Mouse (Mus musculus) kidney, postnatal 0 days (tissue): ENCODE results near the gene Myh9. TPM values are rescaled to one million over a fixed set of nuclear protein-coding genes. Genes with fewer than 3 reads are reported as not detected.

ENCODE experiments used
- ATAC-seq: fragments of 200-750 bp; cut with Nextera tagmentation; replicated peaks from 2 replicates; pipeline ENCODE4 v1.8.0; 2017; ENCODE audit warnings: low read depth, moderate number of reproducible peaks, moderate TSS enrichment, moderate library complexity; ENCODE audit not compliant: low FRiP score
- DNase-seq: peaks from one replicate; pipeline ENCODE4 v3.0.0-alpha.2; 2016; ENCODE audit warnings: low spot score
- H3K27ac ChIP-seq: fragments of 300-500 bp; sonication (generic); 2 replicates; pipeline ENCODE4 v1.5.1; 2014; ENCODE audit warnings: mild to moderate bottlenecking
- H3K27me3 ChIP-seq: fragments of 300-500 bp; sonication (generic); 2 replicates; pipeline ENCODE4 v1.6.1; 2014; ENCODE audit warnings: low read length, mixed read lengths; ENCODE audit not compliant: insufficient read depth
- H3K36me3 ChIP-seq: fragments of 300-500 bp; sonication (generic); 2 replicates; pipeline ENCODE4 v1.6.1; 2014; ENCODE audit warnings: low read length, mixed read lengths; ENCODE audit not compliant: insufficient read depth
- H3K4me1 ChIP-seq: fragments of 300-500 bp; sonication (generic); replicated peaks from 2 replicates; pipeline ENCODE4 v1.6.1; 2014; ENCODE audit warnings: antibody characterized with exemption, low read length, mixed read lengths; ENCODE audit not compliant: insufficient read depth
- H3K4me2 ChIP-seq: fragments of 300-500 bp; sonication (generic); 2 replicates; pipeline ENCODE4 v1.6.1; 2014; ENCODE audit warnings: mild to moderate bottlenecking, low read length, moderate library complexity, mixed read lengths
- H3K4me3 ChIP-seq: fragments of 300-500 bp; sonication (generic); replicated peaks from 2 replicates; pipeline ENCODE4 v1.5.1; 2014; ENCODE audit warnings: low read depth, low read length
- H3K9ac ChIP-seq: fragments of 300-500 bp; sonication (generic); 2 replicates; pipeline ENCODE4 v1.6.1; 2014; ENCODE audit warnings: low read depth, low read length
- H3K9me3 ChIP-seq: fragments of 300-500 bp; sonication (generic); replicated peaks from 2 replicates; pipeline ENCODE4 v1.6.1; 2016; ENCODE audit warnings: low read length, inconsistent platforms, mixed read lengths
- CTCF ChIP-seq: IDR thresholded peaks from 2 replicates; pipeline ENCODE4 v1.5.1; 2016; ENCODE audit warnings: antibody characterized with exemption, low read depth, mild to moderate bottlenecking, moderate library complexity
- WGBS: fragments of 180-500 bp; shearing (Covaris S2); extraction: QIAGEN DNeasy Blood & Tissue Kit; methylation state at CpG from one replicate; pipeline ENCODE4 v1.1.7; 2014; 5-methylcytosine and 5-hydroxymethylcytosine counted together
- polyA plus RNA-seq: library from polyadenylated mRNA; unstranded; fragments of >200 nt; fragmentation: Nextera tagmentation; extraction: Ambion mirVana; gene quantifications from 2 replicates; pipeline ENCODE4 v1.2.1, GENCODE M21; 2015

The Myh9 gene
- polyA plus RNA-seq, 1 experiment from 2014 or later: 52.9 TPM

DNA sequence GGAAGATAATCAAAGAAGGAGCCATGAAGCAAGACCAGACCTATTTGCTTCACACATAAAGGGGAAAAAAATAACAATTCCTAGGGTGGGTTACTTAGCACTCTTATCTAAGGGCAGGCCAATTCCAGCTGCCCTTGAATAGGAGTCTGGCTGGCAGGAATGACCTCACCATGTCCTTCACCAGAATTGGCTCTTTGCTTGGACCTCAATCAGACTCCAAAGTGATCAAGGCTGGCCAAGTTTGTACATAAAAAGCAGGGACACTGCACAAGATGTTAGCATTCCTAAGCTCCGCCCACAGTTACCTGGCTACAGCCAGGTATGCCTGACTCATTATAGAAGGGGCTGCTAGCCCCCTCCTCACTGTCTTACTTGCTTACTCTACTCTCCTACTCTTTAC, 16.6 kb downstream of the Myh9 start:
- TF ChIP-seq CTCF: no peak
- Histone ChIP-seq H3K36me3 (no peaks in the 10 kb centered on the region), H3K9me3 (no peaks in the 10 kb centered on the region), H3K9ac (no peak overlapping the region), H3K4me2 (no peak overlapping the region), H3K4me3 (no peak overlapping the region), H3K4me1 (peaks cover 64% of the 10 kb centered on the region), H3K27me3 (no peaks in the 10 kb centered on the region), H3K27ac (no peak overlapping the region)
- 100% methylated on average over 1 of the region's 1 CpGs for WGBS
- no peak for ATAC-seq
- no peak for DNase-seq

DNA sequence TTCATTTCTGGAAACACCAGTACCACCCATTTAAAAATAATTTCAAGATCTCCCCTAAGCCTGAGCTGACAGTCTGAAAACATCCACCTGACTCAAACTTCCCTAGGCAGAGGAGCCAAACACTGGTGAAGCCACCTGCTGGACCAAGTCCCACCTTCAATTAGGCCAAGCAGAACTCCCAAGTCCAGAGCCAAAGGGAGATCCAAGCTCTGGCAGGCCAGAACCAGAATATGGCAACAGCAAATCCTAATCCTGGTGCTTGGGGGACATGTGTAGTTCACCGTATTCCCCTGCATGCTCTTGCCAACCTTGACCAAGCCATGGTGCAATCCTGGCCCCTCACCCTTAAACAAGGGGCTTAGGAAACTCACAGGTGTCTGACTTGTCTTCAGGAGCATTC, 17.7 kb downstream of the Myh9 start:
- no peak for TF ChIP-seq CTCF
- no peaks in the 10 kb centered on the region for H3K36me3 ChIP-seq
- H3K27me3 ChIP-seq: no peaks in the 10 kb centered on the region
- H3K4me2 ChIP-seq: no peak overlapping the region
- ATAC-seq (no peak), DNase-seq (no peak)
- peak overlapping the region; percentile 69 for H3K27ac ChIP-seq
- peaks cover 74% of the 10 kb centered on the region for H3K4me1 ChIP-seq
- no peak overlapping the region for H3K9ac ChIP-seq
- H3K9me3 ChIP-seq: no peaks in the 10 kb centered on the region
- 76% methylated on average over 1 of the region's 1 CpGs for WGBS
- no peak overlapping the region for H3K4me3 ChIP-seq

DNA sequence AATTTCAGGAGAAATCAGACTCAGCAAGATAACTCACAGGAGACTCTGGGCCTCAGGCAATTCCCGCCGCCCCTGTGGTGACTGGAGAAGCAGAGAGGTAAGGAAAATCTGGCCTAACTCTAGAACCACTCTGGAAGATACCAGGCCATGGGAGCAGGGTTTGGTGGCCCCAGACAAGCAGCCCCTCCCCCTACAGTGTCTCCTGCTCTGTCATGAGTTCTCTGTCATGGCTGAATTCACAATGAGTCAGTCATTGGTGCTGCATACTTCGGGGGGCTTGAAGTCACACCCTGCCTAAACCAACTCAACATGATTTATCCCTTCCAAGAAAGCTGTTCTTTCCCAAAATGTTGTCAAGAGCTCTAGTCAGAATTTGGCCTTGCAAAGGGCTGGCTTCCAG, 18.3 kb downstream of the Myh9 start:
- no peak overlapping the region for H3K4me2 ChIP-seq
- WGBS: 32% methylated on average over 3 of the region's 3 CpGs

DNA sequence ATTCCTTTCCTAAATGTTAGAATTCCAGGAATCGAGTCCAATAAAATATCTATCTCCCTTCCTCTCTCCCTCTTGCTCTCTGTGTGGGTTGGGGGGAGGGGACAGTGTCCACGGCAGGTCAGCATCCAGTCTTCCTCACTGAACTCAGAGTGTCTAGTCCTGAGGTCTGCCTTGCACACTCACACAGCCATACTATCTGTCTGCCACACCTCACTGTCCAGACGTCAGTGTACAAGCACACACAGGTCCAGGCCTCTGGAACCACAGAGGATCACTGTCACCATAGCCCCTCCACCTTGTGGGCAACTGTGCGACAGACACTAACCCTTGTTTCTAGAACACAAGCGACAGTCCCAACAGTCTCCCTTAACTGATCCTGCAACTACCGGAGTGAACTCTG, 18.8 kb downstream of the Myh9 start:
- 36% methylated on average over 6 of the region's 6 CpGs for WGBS
- Histone ChIP-seq H3K36me3 (no peaks in the 10 kb centered on the region), H3K4me1 (peaks cover 82% of the 10 kb centered on the region), H3K27me3 (no peaks in the 10 kb centered on the region), H3K4me2 (no peak overlapping the region), H3K27ac (peak overlapping the region; percentile 69), H3K4me3 (no peak overlapping the region), H3K9me3 (no peaks in the 10 kb centered on the region), H3K9ac (peak overlapping the region; percentile 27; the same call in 1 of the 2 replicates)
- ATAC-seq (no peak), DNase-seq (no peak)
- no peak for TF ChIP-seq CTCF

More for the DNA sequence above, 18.3 kb downstream of the Myh9 start:
- H3K27ac ChIP-seq: peak overlapping the region; percentile 69
- peak; percentile 55 for DNase-seq
- H3K36me3 ChIP-seq: no peaks in the 10 kb centered on the region
- no peak for ATAC-seq
- peaks cover 81% of the 10 kb centered on the region for H3K4me1 ChIP-seq
- no peaks in the 10 kb centered on the region for H3K9me3 ChIP-seq
- H3K4me3 ChIP-seq: no peak overlapping the region
- no peaks in the 10 kb centered on the region for H3K27me3 ChIP-seq
- H3K9ac ChIP-seq: no peak overlapping the region
- no peak for TF ChIP-seq CTCF

DNA sequence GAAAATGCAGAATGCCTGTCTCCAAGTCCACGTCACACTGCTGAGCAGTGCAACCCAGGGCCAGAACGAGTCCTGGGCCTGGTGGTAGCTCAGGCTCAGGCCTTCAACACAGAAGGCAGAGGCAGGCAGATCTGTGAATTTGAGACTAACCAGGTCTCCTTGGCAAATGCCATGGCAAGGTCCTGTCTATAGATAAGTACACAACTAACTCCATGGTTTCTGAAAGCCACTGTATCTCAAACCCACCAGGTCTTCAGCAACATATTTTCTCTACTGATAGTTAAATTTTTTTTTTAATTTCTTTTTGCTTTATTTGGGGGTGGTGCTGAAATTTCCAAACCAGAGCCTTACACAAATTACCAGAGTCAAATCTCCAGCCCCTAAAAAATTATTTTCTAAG, 19.3 kb downstream of the Myh9 start:
- WGBS: 58% methylated on average over 2 of the region's 2 CpGs
- no peaks in the 10 kb centered on the region for H3K36me3 ChIP-seq
- no peak overlapping the region for H3K4me2 ChIP-seq
- ATAC-seq (no peak), DNase-seq (no peak)
- H3K27me3 ChIP-seq: no peaks in the 10 kb centered on the region
- H3K4me1 ChIP-seq: peaks cover 82% of the 10 kb centered on the region
- H3K9me3 ChIP-seq: no peaks in the 10 kb centered on the region
- peak overlapping the region; percentile 87 for H3K27ac ChIP-seq
- no peak for TF ChIP-seq CTCF
- no peak overlapping the region for H3K4me3 ChIP-seq
- no peak overlapping the region for H3K9ac ChIP-seq

DNA sequence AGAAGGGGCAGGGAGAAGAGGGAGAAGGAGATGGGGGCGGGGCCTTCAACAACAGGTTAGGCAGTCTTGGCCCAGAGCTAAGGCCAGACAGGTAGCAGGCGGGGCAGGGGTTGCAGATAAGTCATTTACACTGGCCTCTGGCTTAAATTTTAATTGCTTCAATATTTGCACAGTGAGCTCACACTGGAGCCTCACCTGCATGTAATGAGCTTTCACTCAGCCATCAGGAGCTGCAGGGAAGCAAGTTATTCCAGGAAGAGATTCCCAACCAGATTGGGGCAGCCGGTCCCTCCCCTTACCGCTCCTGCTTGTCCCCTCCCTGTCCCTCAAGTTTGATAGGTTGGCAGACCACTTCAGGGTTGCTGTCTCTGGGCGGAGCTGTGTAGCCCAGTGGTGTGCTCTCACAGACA, 19.9 kb downstream of the Myh9 start:
- DNase-seq (no peak), ATAC-seq (no peak)
- Histone ChIP-seq H3K4me1 (peaks cover 82% of the 10 kb centered on the region), H3K4me2 (no peak overlapping the region), H3K4me3 (no peak overlapping the region), H3K9ac (no peak overlapping the region), H3K27me3 (no peaks in the 10 kb centered on the region), H3K36me3 (no peaks in the 10 kb centered on the region), H3K27ac (peak overlapping the region; percentile 87), H3K9me3 (no peaks in the 10 kb centered on the region)
- 38% methylated on average over 5 of the region's 5 CpGs for WGBS
- TF ChIP-seq CTCF: no peak

DNA sequence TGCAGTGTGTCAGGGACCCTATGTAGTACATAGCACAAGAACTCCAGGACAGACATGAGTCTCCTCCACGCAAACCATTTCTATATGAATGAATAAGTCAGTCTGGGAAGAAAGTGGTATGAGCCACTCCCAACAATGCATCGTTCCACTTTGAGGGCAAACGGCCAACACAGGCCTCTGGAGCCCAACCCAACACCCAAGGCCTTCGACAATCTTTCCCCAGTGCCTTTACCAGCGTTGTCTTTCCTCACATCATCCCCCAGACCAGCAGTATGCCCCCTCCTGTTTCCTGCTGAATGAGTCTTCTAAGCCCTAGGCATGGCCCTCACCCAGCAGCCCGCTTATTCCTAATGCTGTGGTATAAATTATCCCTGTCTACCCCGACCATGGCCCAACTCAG, 20.6 kb downstream of the Myh9 start:
- no peak overlapping the region for H3K4me3 ChIP-seq
- 30% methylated on average over 7 of the region's 7 CpGs for WGBS
- no peak for TF ChIP-seq CTCF
- H3K36me3 ChIP-seq: no peaks in the 10 kb centered on the region
- peak overlapping the region; percentile 38; the same call in 1 of the 2 replicates for H3K9ac ChIP-seq
- DNase-seq (no peak), ATAC-seq (no peak)
- no peaks in the 10 kb centered on the region for H3K9me3 ChIP-seq
- H3K4me2 ChIP-seq: peak overlapping the region; percentile 6; the same call in 1 of the 2 replicates
- H3K4me1 ChIP-seq: peaks cover 85% of the 10 kb centered on the region
- H3K27me3 ChIP-seq: no peaks in the 10 kb centered on the region
- peak overlapping the region; percentile 87 for H3K27ac ChIP-seq
